Mouse (Mus musculus) heart, adult 10 weeks (tissue): ENCODE data around the gene Mettl17. TPM values are rescaled to one million over a fixed set of nuclear protein-coding genes. Genes with fewer than 3 reads are reported as not detected.

ENCODE experiments used
- polyA plus RNA-seq: library from polyadenylated mRNA; stranded (reverse); fragments of 350-450 nt; fragmentation: Illumina TruSeq; extraction: RNeasy Lipid Tissue Mini Kit (QIAGEN cat#74804); gene quantifications from one replicate; pipeline ENCODE4 v1.2.3, GENCODE M21; 2014; ENCODE audit warnings: low read depth, low replicate concordance

Mettl17 gene
- 23.9 TPM for polyA plus RNA-seq

GRCm38 (mm10) chr14:51884598-51885331, at the start of gene Mettl17:
Gene Mettl17 (plus strand): TSS chr14:51884842.

GRCm38 (mm10) chr14:51853399-51853798, 31.2 kb upstream of the Mettl17 start, which contains the start of gene Ear6:
Gene Ear6 (plus strand): TSS chr14:51853699.

GRCm38 (mm10) chr14:51892191-51892939, 7.7 kb downstream of the Mettl17 start, which contains the start of gene Slc39a2:
Gene Slc39a2 (plus strand): TSS chr14:51892889.

GRCm38 (mm10) chr14:51913960-51914762, 29.5 kb downstream of the Mettl17 start, which contains the start of gene Ndrg2:
Gene Ndrg2 (minus strand): TSS chr14:51914158.

GRCm38 (mm10) chr14:51918125-51918524, 33.5 kb downstream of the Mettl17 start, which contains the start of gene Tppp2:
Gene Tppp2 (plus strand): TSS chr14:51918425.

GRCm38 (mm10) chr14:51922571-51922865, 37.9 kb downstream of the Mettl17 start, which contains the start of gene Rnase13:
Gene Rnase13 (minus strand): TSS chr14:51922773.

Other genes with a start within 250 kb of the Mettl17 start
- not detected for gene Gm4181, start 249.2 kb upstream of the Mettl17 start, polyA plus RNA-seq
- gene Gm17079, start 189.4 kb upstream of the Mettl17 start, polyA plus RNA-seq = not detected
- not detected for gene Gm5800, start 167.7 kb upstream of the Mettl17 start, polyA plus RNA-seq
- gene Ang4, start 111.3 kb upstream of the Mettl17 start, polyA plus RNA-seq = not detected
- gene AY358078, start 84.8 kb upstream of the Mettl17 start, polyA plus RNA-seq = not detected
- gene Ear6, start 31.1 kb upstream of the Mettl17 start, polyA plus RNA-seq = not detected
- 1.2 TPM for gene Slc39a2, start 8.0 kb downstream of the Mettl17 start, polyA plus RNA-seq
- gene Ndrg2, start 29.3 kb downstream of the Mettl17 start, polyA plus RNA-seq = 1,656 TPM
- gene Tppp2, start 33.6 kb downstream of the Mettl17 start, polyA plus RNA-seq = not detected
- not detected for gene Rnase13, start 37.9 kb downstream of the Mettl17 start, polyA plus RNA-seq
- gene Arhgef40, start 99.9 kb downstream of the Mettl17 start, polyA plus RNA-seq = 40.6 TPM
- 5.3 TPM for gene Tmem253, start 130.8 kb downstream of the Mettl17 start, polyA plus RNA-seq
- gene Zfp219, start 135.9 kb downstream of the Mettl17 start, polyA plus RNA-seq = 29.1 TPM
- gene Olfr221, start 157.6 kb downstream of the Mettl17 start, polyA plus RNA-seq = not detected
- 157 TPM for gene Hnrnpc, start 219.2 kb downstream of the Mettl17 start, polyA plus RNA-seq
- 0.94 TPM for gene Rpgrip1, start 225.9 kb downstream of the Mettl17 start, polyA plus RNA-seq